Mouse (Mus musculus): ENCODE data around the gene Ltf.

Ltf gene

GRCm38 (mm10) chr9:111033717-111034116 lies 14.6 kb downstream of the Ltf start:
- no peak for DNase-seq (ENCODE audit: low spot score in 2 of 2)

GRCm38 (mm10) chr9:111039966-111040365 lies 20.9 kb downstream of the Ltf start:
- no peak for DNase-seq (ENCODE audit: low spot score in 2 of 2)

- DNase-seq (ENCODE audit: low spot score in 2 of 2): no peak
Measured at GRCm38 (mm10) chr9:111042266-111042665, 23.2 kb downstream of the Ltf start.

- no peak for DNase-seq (ENCODE audit: low spot score in 2 of 2)
Measured at GRCm38 (mm10) chr9:111046222-111046621, 27.2 kb downstream of the Ltf start.

- no peak for DNase-seq (ENCODE audit: low spot score in 2 of 2)
Measured at GRCm38 (mm10) chr9:111047266-111047665, 28.2 kb downstream of the Ltf start.

- DNase-seq (ENCODE audit: low spot score in 2 of 2): no peak
Measured at GRCm38 (mm10) chr9:111048452-111048851, 29.4 kb downstream of the Ltf start.

GRCm38 (mm10) chr9:111054923-111055322 lies 35.9 kb downstream of the Ltf start:
- no peak for DNase-seq (ENCODE audit: low spot score in 2 of 2)

GRCm38 (mm10) chr9:111055800-111056518 lies 36.9 kb downstream of the Ltf start:
- peak in 1 of 2 experiments; percentile 5 for DNase-seq (ENCODE audit: low spot score in 2 of 2)

- no peak for DNase-seq (ENCODE audit: low spot score in 2 of 2)
Measured at GRCm38 (mm10) chr9:111056519-111056797, 37.4 kb downstream of the Ltf start.

GRCm38 (mm10) chr9:111056798-111057543 lies 37.9 kb downstream of the Ltf start, which contains the start of gene Ccrl2:
Gene Ccrl2, minus strand, starts transcription at chr9:111057519.
- peak; percentile 22 to 29 for DNase-seq (ENCODE audit: low spot score in 2 of 2)

GRCm38 (mm10) chr9:111057544-111058370 lies 38.7 kb downstream of the Ltf start:
- no peak for DNase-seq (ENCODE audit: low spot score in 2 of 2)

GRCm38 (mm10) chr9:111058943-111059556 lies 40.0 kb downstream of the Ltf start:
- no peak for DNase-seq (ENCODE audit: low spot score in 2 of 2)

GRCm38 (mm10) chr9:111062840-111063239 lies 43.8 kb downstream of the Ltf start:
- DNase-seq (ENCODE audit: low spot score in 2 of 2): no peak

- no peak for DNase-seq (ENCODE audit: low spot score in 2 of 2)
Measured at GRCm38 (mm10) chr9:111067052-111067451, 48.0 kb downstream of the Ltf start.

- peak in 1 of 2 experiments; percentile 33 for DNase-seq (ENCODE audit: low spot score in 2 of 2)
Measured at GRCm38 (mm10) chr9:111070546-111070961, 51.5 kb downstream of the Ltf start.

GRCm38 (mm10) chr9:111072175-111072574 lies 53.1 kb downstream of the Ltf start:
- peak in 1 of 2 experiments; percentile 65 for DNase-seq (ENCODE audit: low spot score in 2 of 2)

- DNase-seq (ENCODE audit: low spot score in 2 of 2): no peak
Measured at GRCm38 (mm10) chr9:111072971-111073370, 53.9 kb downstream of the Ltf start.

GRCm38 (mm10) chr9:111077745-111078144 lies 58.7 kb downstream of the Ltf start:
- DNase-seq (ENCODE audit: low spot score in 2 of 2): no peak

- no peak for DNase-seq (ENCODE audit: low spot score in 2 of 2)
Measured at GRCm38 (mm10) chr9:111080801-111081200, 61.7 kb downstream of the Ltf start.

- DNase-seq (ENCODE audit: low spot score in 2 of 2): no peak
Measured at GRCm38 (mm10) chr9:111081765-111082164, 62.7 kb downstream of the Ltf start.

- DNase-seq (ENCODE audit: low spot score in 2 of 2): no peak
Measured at GRCm38 (mm10) chr9:111085329-111085728, 66.3 kb downstream of the Ltf start.

GRCm38 (mm10) chr9:111086137-111086536 lies 67.1 kb downstream of the Ltf start:
- no peak for DNase-seq (ENCODE audit: low spot score in 2 of 2)
